Mouse (Mus musculus): ENCODE data around the gene Insyn1. TPM values are rescaled to one million over a fixed set of nuclear protein-coding genes. Genes with fewer than 3 reads are reported as not detected.

The Insyn1 gene
- not detected for polyA plus RNA-seq (2017; shearing (Covaris generic))

- ATAC-seq, result no peak
Measured at GRCm38 (mm10) chr9:58487851-58488801, at the start of gene Insyn1. TSS of gene Insyn1 (plus strand) at chr9:58488603.

- no peak for ATAC-seq
Measured at GRCm38 (mm10) chr9:58438921-58439396, 49.4 kb upstream of the Insyn1 start.

- ATAC-seq, result no peak
Measured at GRCm38 (mm10) chr9:58440100-58440499, 48.3 kb upstream of the Insyn1 start.

GRCm38 (mm10) chr9:58440614-58441013, 47.8 kb upstream of the Insyn1 start:
- no peak for ATAC-seq

GRCm38 (mm10) chr9:58441351-58442104, 46.9 kb upstream of the Insyn1 start:
- ATAC-seq, result no peak

- no peak for ATAC-seq
Measured at GRCm38 (mm10) chr9:58442105-58443010, 46.0 kb upstream of the Insyn1 start.

GRCm38 (mm10) chr9:58443061-58443460, 45.3 kb upstream of the Insyn1 start:
- no peak for ATAC-seq

- ATAC-seq, result no peak
Measured at GRCm38 (mm10) chr9:58446829-58447228, 41.6 kb upstream of the Insyn1 start.

- no peak for ATAC-seq
Measured at GRCm38 (mm10) chr9:58447997-58448595, 40.3 kb upstream of the Insyn1 start.

GRCm38 (mm10) chr9:58449526-58449925, 38.9 kb upstream of the Insyn1 start:
- ATAC-seq, result no peak

GRCm38 (mm10) chr9:58453791-58454378, 34.5 kb upstream of the Insyn1 start:
- no peak for ATAC-seq

- ATAC-seq, result no peak
Measured at GRCm38 (mm10) chr9:58454886-58455285, 33.5 kb upstream of the Insyn1 start.

GRCm38 (mm10) chr9:58455798-58456197, 32.6 kb upstream of the Insyn1 start:
- no peak for ATAC-seq

GRCm38 (mm10) chr9:58457481-58457955, 30.9 kb upstream of the Insyn1 start:
- no peak for ATAC-seq

GRCm38 (mm10) chr9:58458341-58458740, 30.1 kb upstream of the Insyn1 start:
- no peak for ATAC-seq

- ATAC-seq, result no peak
Measured at GRCm38 (mm10) chr9:58458856-58459553, 29.4 kb upstream of the Insyn1 start.

GRCm38 (mm10) chr9:58467345-58468025, 20.9 kb upstream of the Insyn1 start:
- ATAC-seq, result no peak

- no peak for ATAC-seq
Measured at GRCm38 (mm10) chr9:58470466-58470865, 17.9 kb upstream of the Insyn1 start.

- ATAC-seq, result no peak
Measured at GRCm38 (mm10) chr9:58473211-58473815, 15.1 kb upstream of the Insyn1 start.

- ATAC-seq, result no peak
Measured at GRCm38 (mm10) chr9:58487076-58487475, 1.3 kb upstream of the Insyn1 start.
